Mouse (Mus musculus) liver, embryonic 14.5 days (tissue): ENCODE results near the gene Gm9507. TPM values are rescaled to one million over a fixed set of nuclear protein-coding genes. Genes with fewer than 3 reads are reported as not detected.
"Not testable (repeated sequence)": the region's sequence is repeated elsewhere in the genome, so short reads cannot be mapped to it uniquely, and the experiment has no call there.

ENCODE experiments used
- ATAC-seq: fragments of 200-750 bp; cut with Nextera tagmentation; 2 replicates; pipeline ENCODE4 v1.8.0; 2017; ENCODE audit warnings: moderate number of reproducible peaks, mild to moderate bottlenecking, moderate library complexity; ENCODE audit not compliant: insufficient read depth
- DNase-seq, 3 experiments: peaks; one replicate each; pipeline ENCODE4 v3.0.0-alpha.2; 2012 to 2013; ENCODE audit warnings: low read depth in 3 of 3, low spot score in 3 of 3
- H3K27ac ChIP-seq: fragments of 300-500 bp; sonication (generic); 2 replicates; pipeline ENCODE4 v1.5.1; 2014; ENCODE audit warnings: moderate library complexity, mild to moderate bottlenecking, control low read depth, inconsistent platforms
- H3K27me3 ChIP-seq: fragments of 300-500 bp; sonication (generic); 2 replicates; pipeline ENCODE4 v1.6.1; 2014; ENCODE audit warnings: mild to moderate bottlenecking, low read length, moderate library complexity; ENCODE audit not compliant: control insufficient read depth, insufficient read depth
- H3K36me3 ChIP-seq: fragments of 300-500 bp; sonication (generic); replicated peaks from 2 replicates; pipeline ENCODE4 v1.6.1; 2014; ENCODE audit warnings: low read depth; ENCODE audit not compliant: control insufficient read depth, insufficient read depth
- H3K4me1 ChIP-seq, 2 experiments: fragments of 200-500 bp in 1 of 2; fragments of 300-500 bp in 1 of 2; sonication (generic) in 1 of 2; replicated peaks; 2 replicates each; pipeline ENCODE4 v1.6.1; 2012 to 2014; ENCODE audit warnings: antibody characterized with exemption in 1 of 2, inconsistent platforms in 1 of 2, low read length in 1 of 2; ENCODE audit not compliant: control insufficient read depth in 2 of 2, insufficient read depth in 2 of 2
- H3K4me2 ChIP-seq: fragments of 300-500 bp; sonication (generic); 2 replicates; pipeline ENCODE4 v1.6.1; 2014; ENCODE audit warnings: low read depth, mild to moderate bottlenecking, control low read depth, moderate library complexity
- H3K4me3 ChIP-seq, 2 experiments: fragments of 200-500 bp in 1 of 2; fragments of 300-500 bp in 1 of 2; sonication (generic) in 1 of 2; 2 replicates each; pipeline ENCODE4 v1.5.1; 2012 to 2014; ENCODE audit warnings: low read depth in 2 of 2, low read length in 2 of 2, mild to moderate bottlenecking in 2 of 2, control low read depth in 1 of 2, inconsistent platforms in 1 of 2, moderate library complexity in 1 of 2; ENCODE audit not compliant: insufficient read depth in 1 of 2
- H3K9ac ChIP-seq: fragments of 300-500 bp; sonication (generic); replicated peaks from 2 replicates; pipeline ENCODE4 v1.6.1; 2014; ENCODE audit warnings: mild to moderate bottlenecking, control low read depth, moderate library complexity
- H3K9me3 ChIP-seq: fragments of 300-500 bp; sonication (generic); 2 replicates; pipeline ENCODE4 v1.6.1; 2016; ENCODE audit warnings: low read length, mixed read lengths; ENCODE audit not compliant: control insufficient read depth
- CTCF ChIP-seq: IDR thresholded peaks from 2 replicates; pipeline ENCODE4 v1.5.1; 2016; ENCODE audit warnings: antibody characterized with exemption, low read depth, control low read depth
- EP300 ChIP-seq: IDR thresholded peaks from 2 replicates; pipeline ENCODE4 v1.6.1; 2016; ENCODE audit warnings: antibody characterized with exemption, low read depth
- WGBS: fragments of 180-500 bp; shearing (Covaris S2); extraction: QIAGEN DNeasy Blood & Tissue Kit; methylation state at CpG from one replicate; pipeline ENCODE4 v1.1.7; 2014; ENCODE audit not compliant: insufficient replicate concordance; 5-methylcytosine and 5-hydroxymethylcytosine counted together
- polyA plus RNA-seq, 2 experiments: library from polyadenylated mRNA; depleted of rRNA in 1 of 2; stranded (reverse) in 1 of 2; unstranded in 1 of 2; fragments of >200 nt; fragmentation: Nextera tagmentation in 1 of 2; extraction: Ambion mirVana in 1 of 2; gene quantifications; 2 replicates each; pipeline versions ENCODE4 v1.2.1 to v1.2.3; 2012 to 2014

Gene Gm9507
- polyA plus RNA-seq, 2 experiments: not detected

- no peak overlapping the region for H3K4me3 ChIP-seq
- DNase-seq: no peak
- no peak overlapping the region for H3K27ac ChIP-seq
- no peaks in the 10 kb centered on the region for H3K27me3 ChIP-seq
- no peaks in the 10 kb centered on the region for H3K9me3 ChIP-seq
- 20% methylated on average over 3 of the region's 3 CpGs for WGBS
- no peak for ATAC-seq
- no peaks in the 10 kb centered on the region for H3K4me1 ChIP-seq
- H3K9ac ChIP-seq: no peak overlapping the region
- H3K4me2 ChIP-seq: no peak overlapping the region
- TF ChIP-seq CTCF: no peak
- H3K36me3 ChIP-seq: no peaks in the 10 kb centered on the region
Observed at GRCm38 (mm10) chr10:77797677-77798076, 14.0 kb downstream of the Gm9507 start.

GRCm38 (mm10) chr10:77794976-77795375 lies 16.7 kb downstream of the Gm9507 start, which contains the start of gene Gm9639:
Gm9639 (minus strand) TSS chr10:77795076.
- TF ChIP-seq CTCF (no peak), EP300 (no peak)
- WGBS: 33% methylated on average over 2 of the region's 2 CpGs

GRCm38 (mm10) chr10:77788621-77789020 lies 23.0 kb downstream of the Gm9507 start:
- TF ChIP-seq CTCF (no peak), EP300 (no peak)
- H3K36me3 ChIP-seq: no peaks in the 10 kb centered on the region
- no peak overlapping the region for H3K4me3 ChIP-seq
- no peaks in the 10 kb centered on the region for H3K4me1 ChIP-seq
- no peaks in the 10 kb centered on the region for H3K27me3 ChIP-seq
- WGBS: 52% methylated on average over 2 of the region's 2 CpGs
- ATAC-seq: no peak
- no peak for DNase-seq
- no peaks in the 10 kb centered on the region for H3K9me3 ChIP-seq
- no peak overlapping the region for H3K27ac ChIP-seq
- H3K4me2 ChIP-seq: no peak overlapping the region
- no peak overlapping the region for H3K9ac ChIP-seq

More at GRCm38 (mm10) chr10:77794976-77795375, 16.7 kb downstream of the Gm9507 start, which contains the start of gene Gm9639:
- no peak within 1 kb of the TSS for H3K9ac ChIP-seq
- DNase-seq (no peak), ATAC-seq (no peak)
- no peaks in the 10 kb centered on the region for H3K36me3 ChIP-seq
- H3K4me1 ChIP-seq: no peaks in the 10 kb centered on the region
- H3K27ac ChIP-seq: no peak within 1 kb of the TSS
- no peaks in the 10 kb centered on the region for H3K9me3 ChIP-seq
- no peaks in the 10 kb centered on the region for H3K27me3 ChIP-seq
- H3K4me2 ChIP-seq: no peak within 1 kb of the TSS
- H3K4me3 ChIP-seq: no peak within 1 kb of the TSS

GRCm38 (mm10) chr10:77787876-77788275 lies 23.8 kb downstream of the Gm9507 start, which contains the start of gene Gm7137:
Gm7137 (minus strand) TSS chr10:77788200.
- no CpG with 5 or more reads among the region's 1 CpGs for WGBS
- not testable (repeated sequence) for H3K4me2 ChIP-seq, H3K9ac ChIP-seq, H3K27me3 ChIP-seq, H3K4me3 ChIP-seq, H3K27ac ChIP-seq, H3K9me3 ChIP-seq, DNase-seq, H3K36me3 ChIP-seq, ATAC-seq, H3K4me1 ChIP-seq

- not testable (repeated sequence) for H3K9me3 ChIP-seq, H3K9ac ChIP-seq, ATAC-seq, H3K4me1 ChIP-seq, H3K4me3 ChIP-seq, H3K36me3 ChIP-seq, H3K27ac ChIP-seq, DNase-seq, H3K27me3 ChIP-seq, H3K4me2 ChIP-seq
- 50% methylated on average over 1 of the region's 3 CpGs for WGBS
Observed at GRCm38 (mm10) chr10:77783396-77783795, 28.2 kb downstream of the Gm9507 start.

- H3K4me1 ChIP-seq, H3K4me3 ChIP-seq, H3K36me3 ChIP-seq, H3K9me3 ChIP-seq, DNase-seq, H3K9ac ChIP-seq, H3K27ac ChIP-seq, H3K4me2 ChIP-seq, ATAC-seq, H3K27me3 ChIP-seq: not testable (repeated sequence)
- WGBS: 50% methylated on average over 1 of the region's 1 CpGs
Observed at GRCm38 (mm10) chr10:77782442-77782841, 29.2 kb downstream of the Gm9507 start, which contains the start of gene Gm3250. Gm3250 (minus strand) TSS chr10:77782542.

- not testable (repeated sequence) for ATAC-seq, H3K27me3 ChIP-seq, DNase-seq, H3K36me3 ChIP-seq, H3K9ac ChIP-seq, H3K27ac ChIP-seq, H3K4me2 ChIP-seq, H3K4me1 ChIP-seq, H3K4me3 ChIP-seq, H3K9me3 ChIP-seq
- 33% methylated on average over 1 of the region's 1 CpGs for WGBS
Observed at GRCm38 (mm10) chr10:77776844-77777243, 34.8 kb downstream of the Gm9507 start, which contains the start of gene Gm7138. Gm7138 (minus strand) TSS chr10:77776944.

- not testable (repeated sequence) for H3K27ac ChIP-seq, H3K27me3 ChIP-seq, ATAC-seq, H3K9ac ChIP-seq, H3K4me1 ChIP-seq, H3K9me3 ChIP-seq, DNase-seq, H3K36me3 ChIP-seq, H3K4me2 ChIP-seq, H3K4me3 ChIP-seq
- WGBS: 22% methylated on average over 1 of the region's 3 CpGs
Observed at GRCm38 (mm10) chr10:77772142-77772541, 39.5 kb downstream of the Gm9507 start.
